Mouse (Mus musculus): Measurements from ENCODE around the gene Dnah6.

DNA sequence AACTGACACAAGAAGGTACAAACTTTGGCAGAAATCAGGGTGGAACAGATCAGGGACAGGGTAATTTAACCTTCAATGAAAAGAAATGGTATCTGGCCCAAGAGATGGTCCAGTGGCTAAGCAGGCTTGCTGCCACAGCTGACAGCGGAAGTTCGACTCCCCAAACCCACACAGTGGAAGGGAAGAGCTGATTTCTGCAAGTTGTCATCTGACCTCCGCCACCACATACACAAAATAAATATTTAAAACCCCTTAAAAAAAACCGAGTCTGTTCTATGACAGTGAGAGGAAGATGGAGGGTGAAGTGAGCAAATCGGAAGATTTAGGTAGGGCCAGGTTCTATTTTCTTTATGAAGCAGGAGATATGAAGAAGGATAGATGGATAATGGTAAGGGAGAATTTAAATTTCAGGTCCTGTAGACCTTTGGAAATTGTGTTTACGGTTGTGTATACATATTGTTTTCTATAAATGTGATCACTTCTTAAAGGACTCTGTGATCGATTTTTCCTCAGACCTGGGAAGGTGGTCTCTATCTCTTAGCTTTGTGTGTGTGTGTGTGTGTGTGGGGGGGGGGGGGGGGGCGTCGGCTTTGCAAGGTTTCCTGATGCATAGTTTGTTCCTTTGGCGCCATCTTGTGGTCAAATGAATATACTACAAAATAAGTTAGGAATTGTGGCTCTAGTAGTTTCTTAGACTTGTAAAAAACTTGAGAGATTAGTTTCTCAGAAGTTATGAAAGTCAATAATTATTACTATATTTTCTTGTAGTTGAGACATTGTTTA, 6.1 kb upstream of the Dnah6 start:
- TF ChIP-seq CTCF (IDR thresholded peaks at IDR 0.05; ENCODE audit: low read depth, low read length) (peak; percentile 42), POLR2A (IDR thresholded peaks at IDR 0.05; ENCODE audit: extremely low read depth, insufficient read depth, low read length) (no peak)
